Mouse (Mus musculus): Measurements from ENCODE around the gene A030003K21Rik. TPM values are rescaled to one million over a fixed set of nuclear protein-coding genes. Genes with fewer than 3 reads are reported as not detected.
"Not testable (repeated sequence)": the region's sequence is repeated elsewhere in the genome, so short reads cannot be mapped to it uniquely, and the experiment has no call there.

A030003K21Rik gene
- not detected in 2 replicates for polyA plus RNA-seq (2016; fragmentation: Nextera tagmentation; extraction: Ambion mirVana)

GRCm38 (mm10) chr1:82943295-82943694 lies at the start of gene A030003K21Rik:
A030003K21Rik (minus strand) TSS chr1:82943388.
- not testable (repeated sequence) for H3K4me3 ChIP-seq; H3K9ac ChIP-seq; H3K36me3 ChIP-seq; ATAC-seq (ENCODE audit: insufficient number of reproducible peaks, low FRiP score); H3K4me1 ChIP-seq (replicated peaks); H3K27me3 ChIP-seq (replicated peaks); H3K4me2 ChIP-seq; H3K27ac ChIP-seq (ENCODE audit: poor library complexity, severe bottlenecking)
- peaks cover 21% of the 10 kb centered on the region for H3K9me3 ChIP-seq (replicated peaks)
- WGBS, result no CpG with 5 or more reads among the region's 6 CpGs

GRCm38 (mm10) chr1:82992093-82992492 lies 48.9 kb upstream of the A030003K21Rik start:
- no peaks in the 10 kb centered on the region for H3K36me3 ChIP-seq
- no peak overlapping the region for H3K4me2 ChIP-seq
- H3K4me3 ChIP-seq, result no peak overlapping the region
- H3K27ac ChIP-seq (ENCODE audit: poor library complexity, severe bottlenecking), result no peak overlapping the region
- H3K9me3 ChIP-seq (replicated peaks), result no peaks in the 10 kb centered on the region
- 82% methylated on average over 6 of the region's 6 CpGs for WGBS
- H3K27me3 ChIP-seq (replicated peaks), result no peaks in the 10 kb centered on the region
- H3K9ac ChIP-seq, result no peak overlapping the region
- no peak for ATAC-seq (ENCODE audit: insufficient number of reproducible peaks, low FRiP score)
- peaks cover 4% of the 10 kb centered on the region; the same call in 1 of the 2 replicates for H3K4me1 ChIP-seq (replicated peaks)

GRCm38 (mm10) chr1:82991596-82991995 lies 48.4 kb upstream of the A030003K21Rik start:
- Histone ChIP-seq H3K9ac (no peak overlapping the region), H3K4me1 (replicated peaks) (peaks cover 4% of the 10 kb centered on the region; the same call in 1 of the 2 replicates), H3K36me3 (no peaks in the 10 kb centered on the region), H3K4me3 (no peak overlapping the region), H3K9me3 (replicated peaks) (no peaks in the 10 kb centered on the region), H3K27me3 (replicated peaks) (no peaks in the 10 kb centered on the region), H3K27ac (ENCODE audit: poor library complexity, severe bottlenecking) (no peak overlapping the region), H3K4me2 (no peak overlapping the region)
- WGBS, result 76% methylated on average over 3 of the region's 3 CpGs
- no peak for ATAC-seq (ENCODE audit: insufficient number of reproducible peaks, low FRiP score)

GRCm38 (mm10) chr1:82991062-82991461 lies 47.9 kb upstream of the A030003K21Rik start:
- no peak overlapping the region for H3K9ac ChIP-seq
- no peak overlapping the region for H3K4me2 ChIP-seq
- no peak overlapping the region for H3K27ac ChIP-seq (ENCODE audit: poor library complexity, severe bottlenecking)
- no peak for ATAC-seq (ENCODE audit: insufficient number of reproducible peaks, low FRiP score)
- no peaks in the 10 kb centered on the region for H3K36me3 ChIP-seq
- H3K27me3 ChIP-seq (replicated peaks), result no peaks in the 10 kb centered on the region
- H3K4me3 ChIP-seq, result no peak overlapping the region
- WGBS, result 62% methylated on average over 4 of the region's 4 CpGs
- peaks cover 4% of the 10 kb centered on the region; the same call in 1 of the 2 replicates for H3K4me1 ChIP-seq (replicated peaks)
- no peaks in the 10 kb centered on the region for H3K9me3 ChIP-seq (replicated peaks)

- H3K27me3 ChIP-seq (replicated peaks), result no peaks in the 10 kb centered on the region
- peaks cover 8% of the 10 kb centered on the region for H3K9me3 ChIP-seq (replicated peaks)
- H3K4me3 ChIP-seq, result no peak overlapping the region
- no peak overlapping the region for H3K9ac ChIP-seq
- 0 out of 2 replicates have a peak, but pooled peaks have one; percentile 11 for ATAC-seq (ENCODE audit: insufficient number of reproducible peaks, low FRiP score)
- WGBS, result 22% methylated on average over 4 of the region's 4 CpGs
- H3K27ac ChIP-seq (ENCODE audit: poor library complexity, severe bottlenecking), result no peak overlapping the region
- peaks cover 4% of the 10 kb centered on the region; the same call in 1 of the 2 replicates for H3K4me1 ChIP-seq (replicated peaks)
- H3K4me2 ChIP-seq, result no peak overlapping the region
- no peaks in the 10 kb centered on the region for H3K36me3 ChIP-seq
Measured at GRCm38 (mm10) chr1:82987530-82988198, 44.5 kb upstream of the A030003K21Rik start.

GRCm38 (mm10) chr1:82986738-82987137 lies 43.5 kb upstream of the A030003K21Rik start:
- Histone ChIP-seq H3K4me3 (no peak overlapping the region), H3K27me3 (replicated peaks) (no peaks in the 10 kb centered on the region), H3K9ac (no peak overlapping the region), H3K27ac (ENCODE audit: poor library complexity, severe bottlenecking) (no peak overlapping the region), H3K36me3 (no peaks in the 10 kb centered on the region), H3K9me3 (replicated peaks) (peaks cover 8% of the 10 kb centered on the region), H3K4me1 (replicated peaks) (peaks cover 4% of the 10 kb centered on the region; the same call in 1 of the 2 replicates), H3K4me2 (no peak overlapping the region)
- no peak for ATAC-seq (ENCODE audit: insufficient number of reproducible peaks, low FRiP score)
- WGBS, result 81% methylated on average over 6 of the region's 6 CpGs

GRCm38 (mm10) chr1:82977840-82978239 lies 34.7 kb upstream of the A030003K21Rik start:
- Histone ChIP-seq H3K4me2 (no peak overlapping the region), H3K4me3 (no peak overlapping the region), H3K27me3 (replicated peaks) (no peaks in the 10 kb centered on the region), H3K36me3 (no peaks in the 10 kb centered on the region), H3K9me3 (replicated peaks) (no peaks in the 10 kb centered on the region), H3K9ac (no peak overlapping the region), H3K4me1 (replicated peaks) (peaks cover 24% of the 10 kb centered on the region), H3K27ac (ENCODE audit: poor library complexity, severe bottlenecking) (no peak overlapping the region)
- no peak for ATAC-seq (ENCODE audit: insufficient number of reproducible peaks, low FRiP score)

GRCm38 (mm10) chr1:82975750-82976149 lies 32.6 kb upstream of the A030003K21Rik start:
- Histone ChIP-seq H3K27ac (ENCODE audit: poor library complexity, severe bottlenecking) (no peak overlapping the region), H3K4me3 (no peak overlapping the region), H3K9me3 (replicated peaks) (no peaks in the 10 kb centered on the region), H3K4me1 (replicated peaks) (peaks cover 40% of the 10 kb centered on the region), H3K27me3 (replicated peaks) (no peaks in the 10 kb centered on the region), H3K36me3 (no peaks in the 10 kb centered on the region), H3K9ac (no peak overlapping the region), H3K4me2 (no peak overlapping the region)
- 66% methylated on average over 5 of the region's 5 CpGs for WGBS
- no peak for ATAC-seq (ENCODE audit: insufficient number of reproducible peaks, low FRiP score)

- H3K4me2 ChIP-seq, result peak overlapping the region; percentile 26; the same call in 1 of the 2 replicates
Measured at GRCm38 (mm10) chr1:82974342-82974741, 31.2 kb upstream of the A030003K21Rik start.

GRCm38 (mm10) chr1:82973901-82974300 lies 30.7 kb upstream of the A030003K21Rik start:
- peak overlapping the region; percentile 66 for H3K27ac ChIP-seq (ENCODE audit: poor library complexity, severe bottlenecking)
- 32% methylated on average over 6 of the region's 6 CpGs for WGBS
- no peak overlapping the region for H3K4me3 ChIP-seq
- no peak overlapping the region; the same call in 1 of the 2 replicates for H3K9ac ChIP-seq
- H3K27me3 ChIP-seq (replicated peaks), result no peaks in the 10 kb centered on the region
- H3K4me2 ChIP-seq, result peak overlapping the region; percentile 26; the same call in 1 of the 2 replicates
- H3K36me3 ChIP-seq, result no peaks in the 10 kb centered on the region
- H3K9me3 ChIP-seq (replicated peaks), result no peaks in the 10 kb centered on the region
- peak; percentile 22; the same call in 1 of the 2 replicates for ATAC-seq (ENCODE audit: insufficient number of reproducible peaks, low FRiP score)
- H3K4me1 ChIP-seq (replicated peaks), result peaks cover 40% of the 10 kb centered on the region

More at GRCm38 (mm10) chr1:82974342-82974741, 31.2 kb upstream of the A030003K21Rik start:
- Histone ChIP-seq H3K9ac (no peak overlapping the region), H3K9me3 (replicated peaks) (no peaks in the 10 kb centered on the region), H3K27ac (ENCODE audit: poor library complexity, severe bottlenecking) (peak overlapping the region; percentile 66), H3K4me1 (replicated peaks) (peaks cover 40% of the 10 kb centered on the region), H3K27me3 (replicated peaks) (no peaks in the 10 kb centered on the region), H3K4me3 (no peak overlapping the region), H3K36me3 (no peaks in the 10 kb centered on the region)
- WGBS, result 55% methylated on average over 9 of the region's 9 CpGs
- peak; percentile 90 for ATAC-seq (ENCODE audit: insufficient number of reproducible peaks, low FRiP score)

GRCm38 (mm10) chr1:82973244-82973643 lies 30.1 kb upstream of the A030003K21Rik start:
- H3K4me1 ChIP-seq (replicated peaks), result peaks cover 40% of the 10 kb centered on the region
- H3K4me2 ChIP-seq, result no peak overlapping the region
- H3K9ac ChIP-seq, result no peak overlapping the region
- peak overlapping the region; percentile 66; the same call in 1 of the 2 replicates for H3K27ac ChIP-seq (ENCODE audit: poor library complexity, severe bottlenecking)
- ATAC-seq (ENCODE audit: insufficient number of reproducible peaks, low FRiP score), result no peak
- H3K36me3 ChIP-seq, result no peaks in the 10 kb centered on the region
- H3K9me3 ChIP-seq (replicated peaks), result no peaks in the 10 kb centered on the region
- 64% methylated on average over 1 of the region's 1 CpGs for WGBS
- H3K4me3 ChIP-seq, result no peak overlapping the region
- no peaks in the 10 kb centered on the region for H3K27me3 ChIP-seq (replicated peaks)
